Mouse (Mus musculus) midbrain, postnatal 0 days (tissue): ENCODE measurements around the gene Ralgapa2. TPM values are rescaled to one million over a fixed set of nuclear protein-coding genes. Genes with fewer than 3 reads are reported as not detected.

Experiments
- ATAC-seq: fragments of 200-750 bp; cut with Nextera tagmentation; 2 replicates; pipeline ENCODE4 v1.8.0; 2017; ENCODE audit warnings: moderate number of reproducible peaks, mild to moderate bottlenecking, moderate TSS enrichment, moderate library complexity; ENCODE audit not compliant: low FRiP score
- DNase-seq: peaks from one replicate; pipeline ENCODE4 v3.0.0-alpha.2; 2015; ENCODE audit warnings: low spot score
- H3K27ac ChIP-seq: fragments of 300-500 bp; sonication (generic); 2 replicates; pipeline ENCODE4 v1.5.1; 2014; ENCODE audit warnings: low read depth, mild to moderate bottlenecking, low read length, mixed read lengths
- H3K27me3 ChIP-seq: fragments of 300-500 bp; sonication (generic); 2 replicates; pipeline ENCODE4 v1.6.1; 2014; ENCODE audit warnings: low read length, control low read depth, mixed read lengths; ENCODE audit not compliant: insufficient read depth
- H3K36me3 ChIP-seq: fragments of 300-500 bp; sonication (generic); 2 replicates; pipeline ENCODE4 v1.6.1; 2014; ENCODE audit warnings: low read length, control low read depth, mixed read lengths; ENCODE audit not compliant: insufficient read depth
- H3K4me1 ChIP-seq: fragments of 300-500 bp; sonication (generic); 2 replicates; pipeline ENCODE4 v1.6.1; 2014; ENCODE audit warnings: mild to moderate bottlenecking, control low read depth, antibody characterized with exemption, low read length, mixed read lengths; ENCODE audit not compliant: insufficient read depth
- H3K4me2 ChIP-seq: fragments of 300-500 bp; sonication (generic); 2 replicates; pipeline ENCODE4 v1.6.1; 2014; ENCODE audit warnings: low read depth, mild to moderate bottlenecking, low read length, mixed read lengths; ENCODE audit not compliant: poor library complexity, severe bottlenecking
- H3K4me3 ChIP-seq: fragments of 300-500 bp; sonication (generic); 2 replicates; pipeline ENCODE4 v1.5.1; 2014; ENCODE audit warnings: low read depth, mild to moderate bottlenecking, low read length, moderate library complexity
- H3K9ac ChIP-seq: fragments of 300-500 bp; sonication (generic); replicated peaks from 2 replicates; pipeline ENCODE4 v1.6.1; 2014; ENCODE audit warnings: mild to moderate bottlenecking, low read length, moderate library complexity, mixed read lengths; ENCODE audit not compliant: poor library complexity, severe bottlenecking
- H3K9me3 ChIP-seq: fragments of 300-500 bp; sonication (generic); 2 replicates; pipeline ENCODE4 v1.6.1; 2016; ENCODE audit warnings: low read length, control low read depth
- CTCF ChIP-seq: IDR thresholded peaks from 2 replicates; pipeline ENCODE4 v1.5.1; 2016; ENCODE audit warnings: antibody characterized with exemption, mild to moderate bottlenecking
- WGBS: fragments of 180-500 bp; shearing (Covaris S2); extraction: QIAGEN DNeasy Blood & Tissue Kit; methylation state at CpG from one replicate; pipeline ENCODE4 v1.1.7; 2014; 5-methylcytosine and 5-hydroxymethylcytosine counted together
- polyA plus RNA-seq: library from polyadenylated mRNA; unstranded; fragments of >200 nt; fragmentation: Nextera tagmentation; extraction: Ambion mirVana; gene quantifications from 2 replicates; pipeline ENCODE4 v1.2.1, GENCODE M21; 2015
- total RNA-seq: library from RNA; depleted of rRNA; stranded (reverse); fragments of >200 nt; gene quantifications from 2 replicates; pipeline ENCODE4 v1.2.3, GENCODE M21; 2014

Ralgapa2 gene
- total and polyA plus RNA-seq, 2 experiments from 2014 or later, result 8.5 to 26.5 TPM

DNA sequence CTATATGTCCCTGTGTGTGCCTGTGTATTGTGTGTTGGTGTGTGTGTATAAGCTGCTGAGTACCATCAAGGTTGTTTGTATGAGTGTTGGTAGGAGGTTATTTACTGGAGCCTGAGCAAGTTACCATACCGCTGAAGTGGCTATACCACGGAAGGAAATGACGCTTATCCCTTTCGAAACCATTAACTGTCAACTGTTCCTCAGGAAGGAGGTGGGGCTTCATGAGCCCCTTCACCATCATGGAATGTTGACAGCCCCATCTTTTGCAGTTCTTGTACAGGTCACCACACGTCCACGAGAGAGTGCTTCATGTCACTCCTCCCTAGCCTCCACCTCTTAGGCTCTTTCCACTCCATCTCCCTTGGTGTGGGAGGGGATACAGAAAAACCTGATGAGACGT lies 314.2 kb downstream of the Ralgapa2 start:
- no peak for ATAC-seq
- 89% methylated on average over 7 of the region's 7 CpGs for WGBS
- Histone ChIP-seq H3K9ac (no peak overlapping the region), H3K27ac (no peak overlapping the region), H3K36me3 (no peaks in the 10 kb centered on the region), H3K9me3 (no peaks in the 10 kb centered on the region), H3K27me3 (no peaks in the 10 kb centered on the region), H3K4me2 (no peak overlapping the region), H3K4me1 (no peaks in the 10 kb centered on the region), H3K4me3 (no peak overlapping the region)
- DNase-seq, result no peak
- no peak for TF ChIP-seq CTCF

DNA sequence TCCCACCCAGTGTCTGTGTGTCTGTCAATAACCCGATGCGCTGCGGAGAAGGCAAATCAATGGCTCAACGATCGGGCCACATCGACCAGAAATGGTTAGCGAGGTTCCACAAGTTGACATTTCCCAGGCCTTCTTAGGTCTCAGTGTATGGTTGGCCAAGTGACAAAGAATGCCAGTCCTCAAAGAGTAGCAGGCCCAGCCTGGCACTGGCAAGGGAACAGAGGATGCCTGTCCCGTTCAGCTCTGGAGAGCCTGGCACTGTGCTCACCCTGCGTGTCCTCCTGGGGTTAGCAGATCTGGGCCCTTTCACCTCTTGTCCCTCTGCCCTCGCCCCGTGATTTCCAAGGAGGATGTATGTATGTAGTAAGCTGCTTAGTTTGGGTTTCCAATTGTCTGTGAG lies 316.0 kb downstream of the Ralgapa2 start:
- H3K4me2 ChIP-seq, result no peak overlapping the region
- TF ChIP-seq CTCF, result no peak
- DNase-seq (no peak), ATAC-seq (no peak)
- no peak overlapping the region for H3K9ac ChIP-seq
- H3K4me1 ChIP-seq, result no peaks in the 10 kb centered on the region
- no peaks in the 10 kb centered on the region for H3K9me3 ChIP-seq
- no peaks in the 10 kb centered on the region for H3K36me3 ChIP-seq
- H3K4me3 ChIP-seq, result no peak overlapping the region
- 84% methylated on average over 11 of the region's 11 CpGs for WGBS
- no peaks in the 10 kb centered on the region for H3K27me3 ChIP-seq
- no peak overlapping the region for H3K27ac ChIP-seq
